Mouse (Mus musculus) embryonic facial prominence, embryonic 11.5 days (tissue): Measurements from ENCODE around the gene Ccp110. TPM values are rescaled to one million over a fixed set of nuclear protein-coding genes. Genes with fewer than 3 reads are reported as not detected.

Source experiments
- ATAC-seq: fragments of 200-750 bp; cut with Nextera tagmentation; replicated peaks from 2 replicates; pipeline ENCODE4 v1.8.0; 2017; ENCODE audit warnings: low read depth; ENCODE audit not compliant: insufficient number of reproducible peaks, low FRiP score, low TSS enrichment
- DNase-seq: peaks from one replicate; pipeline ENCODE4 v3.0.0-alpha.2; 2015; ENCODE audit warnings: low spot score
- H3K27ac ChIP-seq: fragments of 300-500 bp; sonication (generic); replicated peaks from 2 replicates; pipeline ENCODE4 v1.5.1; 2014; ENCODE audit warnings: mild to moderate bottlenecking, low read depth, low read length, control low read depth
- H3K27me3 ChIP-seq: fragments of 300-500 bp; sonication (generic); 2 replicates; pipeline ENCODE4 v1.6.1; 2014; ENCODE audit warnings: mild to moderate bottlenecking, low read length, moderate library complexity, mixed read lengths; ENCODE audit not compliant: control insufficient read depth, insufficient read depth
- H3K36me3 ChIP-seq: fragments of 300-500 bp; sonication (generic); replicated peaks from 2 replicates; pipeline ENCODE4 v1.6.1; 2014; ENCODE audit warnings: low read depth, mild to moderate bottlenecking, low read length, moderate library complexity, mixed read lengths; ENCODE audit not compliant: control insufficient read depth, insufficient read depth
- H3K4me1 ChIP-seq: fragments of 300-500 bp; sonication (generic); 2 replicates; pipeline ENCODE4 v1.6.1; 2014; ENCODE audit warnings: low read length, mixed read lengths; ENCODE audit not compliant: control insufficient read depth, insufficient read depth
- H3K4me2 ChIP-seq: fragments of 300-500 bp; sonication (generic); 2 replicates; pipeline ENCODE4 v1.6.1; 2014; ENCODE audit warnings: low read depth, mild to moderate bottlenecking, control low read depth, low read length, moderate library complexity
- H3K4me3 ChIP-seq: fragments of 300-500 bp; sonication (generic); 2 replicates; pipeline ENCODE4 v1.5.1; 2014; ENCODE audit warnings: low read depth, low read length, control low read depth
- H3K9ac ChIP-seq: fragments of 300-500 bp; sonication (generic); replicated peaks from 2 replicates; pipeline ENCODE4 v1.6.1; 2014; ENCODE audit warnings: mild to moderate bottlenecking, control low read depth, low read length
- H3K9me3 ChIP-seq: fragments of 300-500 bp; sonication (generic); replicated peaks from 2 replicates; pipeline ENCODE4 v1.6.1; 2016; ENCODE audit warnings: mild to moderate bottlenecking, low read length, inconsistent platforms, mixed read lengths; ENCODE audit not compliant: control insufficient read depth
- WGBS: fragments of 180-500 bp; shearing (Covaris S2); extraction: QIAGEN DNeasy Blood & Tissue Kit; methylation state at CpG from one replicate; pipeline ENCODE4 v1.1.7; 2014; 5-methylcytosine and 5-hydroxymethylcytosine counted together
- polyA plus RNA-seq: library from polyadenylated mRNA; unstranded; fragments of >200 nt; fragmentation: Nextera tagmentation; extraction: Ambion mirVana; gene quantifications from 2 replicates; pipeline ENCODE4 v1.2.1, GENCODE M21; 2014

Ccp110 gene
- polyA plus RNA-seq, 1 experiment from 2014 or later: 19.0 TPM

DNA sequence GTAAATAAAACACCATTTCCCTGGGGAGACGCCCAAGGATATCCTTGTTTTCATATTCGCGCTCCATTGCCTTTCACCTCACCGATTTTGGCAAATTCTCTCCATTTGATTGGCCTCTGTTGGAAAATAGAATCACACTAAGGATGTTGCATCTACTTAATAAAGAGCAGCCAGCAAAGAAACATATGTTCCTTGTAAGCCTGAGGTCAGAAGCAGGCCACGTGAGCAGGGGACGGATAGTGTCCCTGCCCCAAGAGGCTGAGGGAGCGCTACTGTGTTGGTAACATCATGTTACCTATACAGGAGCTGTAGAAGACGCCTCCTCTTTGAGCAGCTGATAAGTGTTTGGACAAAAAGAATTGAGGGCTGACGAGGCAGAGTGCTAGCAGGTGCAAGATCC, 64.1 kb downstream of the Ccp110 start:
- H3K36me3 ChIP-seq: no peaks in the 10 kb centered on the region; the same call in 1 of the 2 replicates
- H3K27ac ChIP-seq: no peak overlapping the region
- no peak for ATAC-seq
- WGBS: 78% methylated on average over 9 of the region's 9 CpGs
- H3K9ac ChIP-seq: no peak overlapping the region
- DNase-seq: no peak
- no peaks in the 10 kb centered on the region for H3K4me1 ChIP-seq
- no peaks in the 10 kb centered on the region for H3K27me3 ChIP-seq
- H3K4me2 ChIP-seq: no peak overlapping the region
- no peaks in the 10 kb centered on the region for H3K9me3 ChIP-seq
- H3K4me3 ChIP-seq: no peak overlapping the region

DNA sequence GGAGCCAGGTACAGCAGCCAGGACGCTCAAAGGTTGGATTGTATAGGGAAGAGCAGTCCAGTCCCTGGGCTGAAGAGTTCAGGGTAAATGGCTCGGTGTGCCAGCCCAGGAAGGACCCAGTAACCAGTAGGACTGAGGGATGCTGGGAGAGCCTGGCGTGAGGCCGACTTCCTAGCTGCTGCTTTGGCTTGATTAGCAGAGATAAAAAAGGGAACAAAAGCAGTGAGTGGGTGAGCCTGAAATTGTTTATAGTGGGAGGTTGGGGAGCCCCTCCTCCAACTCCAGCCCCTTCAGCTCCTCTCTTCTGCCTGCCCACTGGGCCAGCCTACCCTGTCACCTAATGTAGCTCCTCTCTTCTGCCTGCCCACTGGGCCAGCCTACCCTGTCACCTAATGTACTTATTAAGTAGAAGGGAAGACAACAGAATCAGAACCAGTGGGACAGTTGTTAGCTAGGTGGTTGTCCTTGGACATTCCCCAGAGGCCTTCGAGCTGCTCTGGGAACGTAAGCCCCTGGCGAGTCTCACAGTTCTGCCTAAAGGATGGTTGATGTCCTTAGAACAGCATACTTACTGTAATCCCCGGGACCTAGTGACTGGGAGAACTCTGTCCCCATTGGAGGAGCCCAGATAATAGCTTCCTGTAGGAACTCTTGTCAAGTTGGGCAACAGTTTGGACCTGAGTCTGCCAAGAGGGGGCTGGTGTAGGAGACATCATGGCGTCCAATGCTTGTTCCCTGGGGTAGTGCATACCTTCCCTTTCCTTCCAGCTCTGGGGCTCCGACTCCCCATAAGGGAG, 65.4 kb downstream of the Ccp110 start:
- Histone ChIP-seq H3K27ac (no peak overlapping the region), H3K4me3 (no peak overlapping the region), H3K4me1 (no peaks in the 10 kb centered on the region), H3K27me3 (no peaks in the 10 kb centered on the region), H3K9ac (no peak overlapping the region), H3K36me3 (no peaks in the 10 kb centered on the region; the same call in 1 of the 2 replicates), H3K9me3 (no peaks in the 10 kb centered on the region), H3K4me2 (no peak overlapping the region)
- DNase-seq: no peak
- 86% methylated on average over 10 of the region's 10 CpGs for WGBS
- ATAC-seq: no peak

- no peak for ATAC-seq
- no peaks in the 10 kb centered on the region for H3K4me1 ChIP-seq
- no peak overlapping the region for H3K4me2 ChIP-seq
- DNase-seq: no peak
- WGBS: 73% methylated on average over 6 of the region's 6 CpGs
- no peaks in the 10 kb centered on the region for H3K27me3 ChIP-seq
- no peak overlapping the region for H3K4me3 ChIP-seq
- H3K27ac ChIP-seq: no peak overlapping the region
- no peaks in the 10 kb centered on the region for H3K9me3 ChIP-seq
- H3K36me3 ChIP-seq: no peaks in the 10 kb centered on the region; the same call in 1 of the 2 replicates
- no peak overlapping the region for H3K9ac ChIP-seq
Observed at GRCm38 (mm10) chr7:118778561-118778960, 66.2 kb downstream of the Ccp110 start.

DNA sequence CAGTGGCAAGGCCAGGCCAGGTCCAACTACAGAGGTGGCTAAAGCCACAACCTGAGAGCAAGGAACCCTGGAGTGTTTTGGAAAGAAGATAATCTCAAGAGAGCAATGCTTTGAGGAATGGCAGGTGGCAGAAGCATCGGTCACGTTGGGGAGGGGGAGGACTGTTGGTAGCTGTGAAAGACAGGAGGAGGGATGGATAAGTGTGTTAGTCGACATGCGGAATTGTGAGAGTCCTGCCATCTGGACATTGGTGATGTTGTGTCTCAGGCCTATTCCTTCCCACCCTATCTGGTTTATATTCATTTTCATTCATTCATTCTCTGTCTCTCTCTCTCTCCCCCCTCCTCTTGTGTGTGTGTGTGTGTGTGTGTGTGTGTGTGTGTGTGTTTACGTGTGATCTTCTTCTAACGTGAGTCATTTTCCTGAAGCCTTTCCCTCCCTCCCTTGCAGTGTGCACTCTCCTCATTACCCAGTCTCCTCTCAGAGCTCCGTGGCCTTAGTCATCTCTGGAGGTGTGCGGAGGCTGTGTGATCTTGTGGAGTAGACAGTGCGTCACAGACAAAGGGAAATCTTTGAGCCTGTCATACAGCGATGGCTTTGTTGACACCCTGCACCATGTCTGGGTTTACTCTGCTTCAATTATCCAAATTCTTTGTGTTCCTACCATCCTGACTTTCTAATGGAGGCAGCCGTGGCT, 71.1 kb downstream of the Ccp110 start:
- Histone ChIP-seq H3K4me1 (no peaks in the 10 kb centered on the region), H3K36me3 (no peaks in the 10 kb centered on the region; the same call in 1 of the 2 replicates), H3K27ac (no peak overlapping the region), H3K4me2 (no peak overlapping the region), H3K27me3 (no peaks in the 10 kb centered on the region), H3K4me3 (no peak overlapping the region), H3K9ac (no peak overlapping the region), H3K9me3 (no peaks in the 10 kb centered on the region)
- WGBS: 88% methylated on average over 11 of the region's 11 CpGs
- no peak for DNase-seq
- no peak for ATAC-seq

- Histone ChIP-seq H3K27me3 (no peaks in the 10 kb centered on the region), H3K9me3 (no peaks in the 10 kb centered on the region), H3K36me3 (no peaks in the 10 kb centered on the region), H3K4me3 (no peak overlapping the region), H3K9ac (no peak overlapping the region), H3K27ac (no peak overlapping the region), H3K4me1 (no peaks in the 10 kb centered on the region), H3K4me2 (no peak overlapping the region)
- DNase-seq: no peak
- 89% methylated on average over 6 of the region's 6 CpGs for WGBS
- ATAC-seq: no peak
Observed at GRCm38 (mm10) chr7:118786091-118786490, 73.7 kb downstream of the Ccp110 start.

Other genes starting within 250 kb of the Ccp110 start
- 1.3 and 1.8 TPM in 2 replicates for gene Itpripl2, start 220.6 kb upstream of the Ccp110 start, polyA plus RNA-seq
- 107 and 110 TPM in 2 replicates for gene Coq7, start 179.2 kb upstream of the Ccp110 start, polyA plus RNA-seq
- gene Tmc7, start 127.8 kb upstream of the Ccp110 start, polyA plus RNA-seq: 5.9 and 7.3 TPM in 2 replicates
- gene Tmc5, start 115.3 kb upstream of the Ccp110 start, polyA plus RNA-seq: 0.15 TPM in 1 of 2 replicates, not detected in the other
- 81.1 and 87.4 TPM in 2 replicates for gene Gde1, start 6.8 kb upstream of the Ccp110 start, polyA plus RNA-seq
- gene Vps35l, start 27.7 kb downstream of the Ccp110 start, polyA plus RNA-seq: 76.3 and 79.5 TPM in 2 replicates
- gene Iqck, start 143.2 kb downstream of the Ccp110 start, polyA plus RNA-seq: 2.6 and 2.9 TPM in 2 replicates
- 119 and 122 TPM in 2 replicates for gene Knop1, start 143.7 kb downstream of the Ccp110 start, polyA plus RNA-seq